Mouse (Mus musculus): ENCODE data around the gene Fam161b.

DNA sequence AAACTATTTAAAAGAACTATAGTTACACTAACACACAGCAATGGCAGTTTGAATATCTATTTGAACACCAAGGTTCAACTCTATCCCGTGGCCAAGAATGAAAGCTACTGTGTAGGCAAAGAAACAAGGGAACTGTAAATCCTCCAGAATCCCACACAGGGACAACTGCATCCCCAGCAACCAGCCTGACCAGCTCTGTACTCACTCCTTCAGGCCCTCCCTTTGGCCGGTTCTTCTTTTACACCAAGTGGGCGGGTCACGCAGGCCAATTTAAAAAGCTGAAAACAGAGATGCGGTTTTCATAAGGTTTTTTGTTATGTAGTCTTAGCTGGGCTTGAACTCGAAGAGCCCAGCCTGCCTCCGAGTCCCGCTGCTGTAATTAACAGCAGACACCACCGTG, 37.5 kb upstream of the Fam161b start:
- TF ChIP-seq CTCF (IDR thresholded peaks at IDR 0.05), result no peak
- no peak for TF ChIP-seq POLR2A (IDR thresholded peaks at IDR 0.05; ENCODE audit: insufficient read depth, low read depth, low read length)
- TF ChIP-seq EP300 (IDR thresholded peaks at IDR 0.05; ENCODE audit: insufficient read depth, low read depth, low read length), result no peak
